In the genomic region with DNA sequence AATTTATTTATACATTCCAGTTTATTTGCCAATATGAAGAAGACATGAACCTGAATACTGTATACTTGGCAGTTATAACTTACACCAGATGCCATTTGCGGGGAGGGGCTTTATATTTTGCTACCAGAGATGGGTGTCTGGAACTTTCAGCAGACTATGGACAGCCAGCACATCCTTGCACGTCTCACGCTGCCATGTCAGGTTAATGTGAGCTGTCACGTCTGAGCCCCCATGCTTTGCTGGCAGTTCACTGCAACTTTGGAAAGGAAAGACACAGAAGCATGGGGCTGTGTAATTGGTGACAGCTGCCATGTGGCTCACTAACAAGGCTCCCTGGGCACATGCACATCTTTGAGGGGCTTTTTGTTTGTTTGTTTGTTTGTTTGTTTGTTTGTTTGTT, we compare ENCODE assay signal across 16 mouse cellular contexts.
A peak's percentile ranks its signal among the peaks of the same experiment; 100 is the strongest.
DNase-seq lines count a peak whose midpoint lies in the region; ATAC-seq and TF ChIP-seq lines count a peak whose summit lies in the region.
"Had no signal": no experiment of that assay in that cellular context is flagged by ENCODE, and none has a peak within 500 bp of the region (broad histone marks: within the 10 kb centered on the region; RNA-seq: fewer than 3 reads in every experiment).

No protein-coding gene starts in this region.

- no peaks in the 10 kb centered on the region for H3K27me3 ChIP-seq in forebrain, embryonic 13.5 days
- no peaks in the 10 kb centered on the region for H3K27me3 ChIP-seq in forebrain, embryonic 10.5 days (ENCODE audit: poor library complexity, severe bottlenecking)
- H3K27me3 ChIP-seq in forebrain, embryonic 16.5 days (replicated peaks; ENCODE audit: control insufficient read depth, insufficient read depth, low read length) = no peaks in the 10 kb centered on the region
- no peaks in the 10 kb centered on the region for H3K27me3 ChIP-seq in midbrain, embryonic 16.5 days (ENCODE audit: control insufficient read depth, insufficient read depth, low read depth, low read length)
- no peaks in the 10 kb centered on the region for H3K27me3 ChIP-seq in thymus, adult 2 months (ENCODE audit: control insufficient read depth, insufficient read depth, low read length)
- H3K27me3 ChIP-seq: heart, embryonic 12.5 days; kidney, embryonic 15.5 days had no signal

- no peak overlapping the region for H3K27ac ChIP-seq in forebrain, embryonic 13.5 days
- H3K27ac ChIP-seq in forebrain, embryonic 10.5 days = no peak overlapping the region
- H3K27ac ChIP-seq in forebrain, embryonic 16.5 days (ENCODE audit: low read length) = 0 out of 2 replicates have a peak overlapping the region, but pooled peaks have one; percentile 5
- no peak overlapping the region for H3K27ac ChIP-seq in midbrain, embryonic 16.5 days (ENCODE audit: low read length)
- no peak overlapping the region for H3K27ac ChIP-seq in thymus, adult 2 months (ENCODE audit: control insufficient read depth, insufficient read depth, low read length)
- H3K27ac ChIP-seq: kidney, embryonic 15.5 days had no signal

- TF ChIP-seq CTCF in brain, embryonic 14.5 days (IDR thresholded peaks at IDR 0.05; ENCODE audit: borderline replicate concordance, extremely low read depth, insufficient read depth, insufficient read length) = no peak
- TF ChIP-seq CTCF in thymus, adult 2 months (IDR thresholded peaks at IDR 0.05; ENCODE audit: borderline replicate concordance, control insufficient read depth, extremely low read depth, insufficient read depth, low read length, poor library complexity) = no peak

- H3K4me2 ChIP-seq in forebrain, embryonic 13.5 days = no peak overlapping the region
- no peak overlapping the region for H3K4me2 ChIP-seq in forebrain, embryonic 16.5 days (ENCODE audit: low read length)
- no peak overlapping the region for H3K4me2 ChIP-seq in midbrain, embryonic 16.5 days (ENCODE audit: low read length)
- H3K4me2 ChIP-seq: heart, embryonic 12.5 days; kidney, embryonic 15.5 days had no signal

- H3K4me3 ChIP-seq in forebrain, embryonic 13.5 days = no peak overlapping the region
- H3K4me3 ChIP-seq in forebrain, embryonic 10.5 days = no peak overlapping the region
- H3K4me3 ChIP-seq in forebrain, embryonic 16.5 days (replicated peaks; ENCODE audit: low read length) = no peak overlapping the region
- H3K4me3 ChIP-seq in midbrain, embryonic 16.5 days (ENCODE audit: low read depth, low read length) = no peak overlapping the region
- no peak overlapping the region for H3K4me3 ChIP-seq in thymus, adult 2 months (ENCODE audit: control insufficient read depth, insufficient read depth, low read length)
- H3K4me3 ChIP-seq: heart, embryonic 12.5 days; kidney, embryonic 15.5 days had no signal

- 49% methylated on average over 4 of the region's 4 CpGs for WGBS in forebrain, embryonic 13.5 days
- WGBS in forebrain, embryonic 10.5 days = 78% methylated on average over 4 of the region's 4 CpGs
- 40% methylated on average over 4 of the region's 4 CpGs for WGBS in forebrain, embryonic 16.5 days
- WGBS in midbrain, embryonic 16.5 days = 35% methylated on average over 4 of the region's 4 CpGs
- 92% methylated on average over 4 of the region's 4 CpGs for WGBS in thymus, adult 2 months

- H3K36me3 ChIP-seq in forebrain, embryonic 13.5 days (ENCODE audit: poor library complexity, severe bottlenecking) = no peaks in the 10 kb centered on the region
- no peaks in the 10 kb centered on the region for H3K36me3 ChIP-seq in forebrain, embryonic 10.5 days (replicated peaks)
- H3K36me3 ChIP-seq in forebrain, embryonic 16.5 days (ENCODE audit: control insufficient read depth, insufficient read depth) = no peaks in the 10 kb centered on the region
- H3K36me3 ChIP-seq in midbrain, embryonic 16.5 days (ENCODE audit: control insufficient read depth, insufficient read depth, low read length) = no peaks in the 10 kb centered on the region
- H3K36me3 ChIP-seq in thymus, adult 2 months (ENCODE audit: control insufficient read depth, insufficient read depth, low read length) = no peaks in the 10 kb centered on the region
- H3K36me3 ChIP-seq: heart, embryonic 12.5 days; kidney, embryonic 15.5 days had no signal

- peak; percentile 91 for ATAC-seq in forebrain, embryonic 13.5 days
- peak; percentile 92 for ATAC-seq in forebrain, embryonic 16.5 days
- peak; percentile 51; the same call in 1 of the 2 replicates for ATAC-seq in midbrain, embryonic 16.5 days

- H3K9me3 ChIP-seq in forebrain, embryonic 13.5 days (replicated peaks) = no peaks in the 10 kb centered on the region
- no peaks in the 10 kb centered on the region for H3K9me3 ChIP-seq in forebrain, embryonic 10.5 days
- no peaks in the 10 kb centered on the region for H3K9me3 ChIP-seq in forebrain, embryonic 16.5 days (ENCODE audit: control insufficient read depth, low read length)
- H3K9me3 ChIP-seq in midbrain, embryonic 16.5 days (replicated peaks; ENCODE audit: control insufficient read depth, low read length, poor library complexity, severe bottlenecking) = no peaks in the 10 kb centered on the region
- H3K9me3 ChIP-seq: heart, embryonic 12.5 days; kidney, embryonic 15.5 days had no signal

- H3K4me1 ChIP-seq in forebrain, embryonic 13.5 days = peaks cover 17% of the 10 kb centered on the region
- peaks cover 4% of the 10 kb centered on the region; the same call in 1 of the 2 replicates for H3K4me1 ChIP-seq in forebrain, embryonic 10.5 days
- peaks cover 8% of the 10 kb centered on the region for H3K4me1 ChIP-seq in forebrain, embryonic 16.5 days (replicated peaks; ENCODE audit: control insufficient read depth, insufficient read depth, low read length)
- peaks cover 2% of the 10 kb centered on the region for H3K4me1 ChIP-seq in midbrain, embryonic 16.5 days (ENCODE audit: control insufficient read depth, insufficient read depth, low read length)
- H3K4me1 ChIP-seq in thymus, adult 2 months (replicated peaks; ENCODE audit: control insufficient read depth, insufficient read depth, low read length) = no peaks in the 10 kb centered on the region
- H3K4me1 ChIP-seq: heart, embryonic 12.5 days; kidney, embryonic 15.5 days had no signal

- DNase-seq in forebrain, embryonic 10.5 days (ENCODE audit: extremely low spot score, low spot score) = no peak
- DNase-seq in brain, embryonic 14.5 days (ENCODE audit: low read depth) = peak; percentile 94
- DNase-seq in thymus, adult 2 months = no peak
- DNase-seq in ovary, postnatal 14 days (ENCODE audit: low spot score) = no peak
- DNase-seq: adrenal gland, postnatal 10 days; cerebellum, adult 9-11 months; heart, postnatal 4 days; lung, adult 2 months; lung, postnatal 36 days; right cerebral cortex, postnatal 4 days; thymus, postnatal 36 days had no signal

- no peak overlapping the region for H3K9ac ChIP-seq in forebrain, embryonic 13.5 days
- H3K9ac ChIP-seq in forebrain, embryonic 16.5 days (replicated peaks; ENCODE audit: low read depth, low read length) = no peak overlapping the region
- no peak overlapping the region for H3K9ac ChIP-seq in midbrain, embryonic 16.5 days (ENCODE audit: low read depth, low read length)
- H3K9ac ChIP-seq: heart, embryonic 12.5 days; kidney, embryonic 15.5 days had no signal

- no peak for TF ChIP-seq POLR2A in brain, embryonic 14.5 days (IDR thresholded peaks at IDR 0.05; ENCODE audit: borderline replicate concordance, extremely low read depth, insufficient read depth, insufficient read length, poor library complexity, severe bottlenecking)
- TF ChIP-seq POLR2A in thymus, adult 2 months (IDR thresholded peaks at IDR 0.05; ENCODE audit: control insufficient read depth, extremely low read depth, insufficient read depth, low read length, poor library complexity) = no peak
